Mouse (Mus musculus) forebrain, embryonic 13.5 days (tissue): Measurements from ENCODE around the gene Gm17657. TPM values are rescaled to one million over a fixed set of nuclear protein-coding genes. Genes with fewer than 3 reads are reported as not detected.

Experiments used
- ATAC-seq: fragments of 200-750 bp; cut with Nextera tagmentation; 2 replicates; pipeline ENCODE4 v1.8.0; 2017
- H3K27ac ChIP-seq: fragments of 300-500 bp; sonication (generic); 2 replicates; pipeline ENCODE4 v1.5.1; 2015; ENCODE audit warnings: inconsistent platforms, mild to moderate bottlenecking, moderate library complexity
- H3K27me3 ChIP-seq: fragments of 300-500 bp; sonication (generic); 2 replicates; pipeline ENCODE4 v1.6.1; 2015; ENCODE audit warnings: mild to moderate bottlenecking, inconsistent platforms
- H3K36me3 ChIP-seq: fragments of 300-500 bp; sonication (generic); 2 replicates; pipeline ENCODE4 v1.6.1; 2015; ENCODE audit warnings: mild to moderate bottlenecking, inconsistent platforms; ENCODE audit not compliant: poor library complexity, severe bottlenecking
- H3K4me1 ChIP-seq: fragments of 300-500 bp; sonication (generic); 2 replicates; pipeline ENCODE4 v1.6.1; 2015; ENCODE audit warnings: inconsistent platforms
- H3K4me2 ChIP-seq: fragments of 300-500 bp; sonication (generic); 2 replicates; pipeline ENCODE4 v1.6.1; 2015; ENCODE audit warnings: inconsistent platforms, mild to moderate bottlenecking, moderate library complexity
- H3K4me3 ChIP-seq: fragments of 300-500 bp; sonication (generic); 2 replicates; pipeline ENCODE4 v1.5.1; 2015; ENCODE audit warnings: mild to moderate bottlenecking, inconsistent platforms
- H3K9ac ChIP-seq: fragments of 300-500 bp; sonication (generic); 2 replicates; pipeline ENCODE4 v1.6.1; 2015; ENCODE audit warnings: mild to moderate bottlenecking, inconsistent platforms
- H3K9me3 ChIP-seq: fragments of 300-500 bp; sonication (generic); replicated peaks from 2 replicates; pipeline ENCODE4 v1.6.1; 2016; ENCODE audit warnings: inconsistent platforms
- WGBS: fragments of 180-500 bp; shearing (Covaris S2); methylation state at CpG from one replicate; pipeline ENCODE4 v1.1.7; 2015; 5-methylcytosine and 5-hydroxymethylcytosine counted together
- polyA plus RNA-seq: library from polyadenylated mRNA; unstranded; fragments of >200 nt; fragmentation: Nextera tagmentation; extraction: Ambion mirVana; gene quantifications from 2 replicates; pipeline ENCODE4 v1.2.1, GENCODE M21; 2015

The Gm17657 gene
- polyA plus RNA-seq, 1 experiment from 2014 or later: not detected

DNA sequence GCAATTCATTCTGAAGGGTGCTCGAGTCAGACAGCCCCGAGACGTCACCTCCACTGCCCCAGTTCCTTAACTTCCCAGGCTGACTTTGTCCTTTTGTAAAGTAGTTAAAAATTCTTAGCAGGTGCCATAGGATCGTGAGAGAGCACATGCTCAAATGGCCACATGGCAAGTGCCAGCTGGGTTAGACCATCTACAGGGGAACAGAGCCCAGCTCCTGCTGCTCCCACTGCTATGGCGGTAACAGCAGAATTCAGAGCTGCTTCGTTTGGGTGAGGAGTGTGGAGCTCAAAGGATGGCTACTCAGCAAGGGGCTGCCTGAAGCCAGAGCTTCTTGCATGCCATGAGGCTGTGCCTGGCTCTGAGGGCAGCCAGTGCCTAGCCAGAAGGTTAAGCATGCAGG lies 20.4 kb upstream of the Gm17657 start:
- WGBS: 86% methylated on average over 6 of the region's 6 CpGs
- no peak for ATAC-seq
- peaks cover 81% of the 10 kb centered on the region for H3K36me3 ChIP-seq

GRCm38 (mm10) chr17:29568435-29568834 lies 19.0 kb upstream of the Gm17657 start:
- ATAC-seq: no peak
- H3K27ac ChIP-seq: no peak overlapping the region
- H3K27me3 ChIP-seq: no peaks in the 10 kb centered on the region
- no peak overlapping the region for H3K9ac ChIP-seq
- peaks cover 78% of the 10 kb centered on the region for H3K36me3 ChIP-seq
- no peak overlapping the region for H3K4me3 ChIP-seq
- whole genome bisulfite sequencing: 96% methylated on average over 15 of the region's 15 CpGs
- no peaks in the 10 kb centered on the region for H3K4me1 ChIP-seq
- H3K4me2 ChIP-seq: no peak overlapping the region
- no peaks in the 10 kb centered on the region for H3K9me3 ChIP-seq

More for the DNA sequence above, 20.4 kb upstream of the Gm17657 start:
- Histone ChIP-seq H3K4me1 (no peaks in the 10 kb centered on the region), H3K4me2 (no peak overlapping the region), H3K27me3 (no peaks in the 10 kb centered on the region), H3K9me3 (no peaks in the 10 kb centered on the region), H3K9ac (no peak overlapping the region), H3K27ac (no peak overlapping the region), H3K4me3 (no peak overlapping the region)

DNA sequence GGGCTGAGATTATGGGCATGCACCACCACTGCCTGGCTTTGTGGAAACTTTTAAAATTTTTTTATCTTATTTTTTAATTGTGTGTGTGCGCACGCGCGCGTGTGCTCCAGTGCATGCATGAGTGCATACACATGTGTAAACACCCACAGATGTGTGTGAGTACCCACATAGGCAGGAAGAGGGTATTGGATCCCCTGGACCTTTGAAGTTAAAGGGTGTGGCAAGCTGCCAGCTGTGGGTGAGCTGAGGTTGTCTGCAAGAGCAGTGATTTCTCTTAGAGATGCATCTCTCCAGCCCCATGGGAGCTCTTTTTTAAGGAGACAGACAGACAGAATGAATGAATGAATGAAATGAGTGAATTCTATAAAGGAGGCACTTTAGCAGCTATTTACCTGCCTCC lies 16.1 kb upstream of the Gm17657 start:
- Histone ChIP-seq H3K4me1 (no peaks in the 10 kb centered on the region), H3K9me3 (no peaks in the 10 kb centered on the region), H3K4me2 (no peak overlapping the region), H3K27me3 (no peaks in the 10 kb centered on the region), H3K9ac (no peak overlapping the region), H3K4me3 (no peak overlapping the region), H3K27ac (no peak overlapping the region), H3K36me3 (peaks cover 49% of the 10 kb centered on the region)
- ATAC-seq: no peak
- WGBS: over 99% methylated on average over 5 of the region's 5 CpGs

- 92% methylated on average over 5 of the region's 5 CpGs for WGBS
- H3K9ac ChIP-seq: no peak overlapping the region
- no peak overlapping the region for H3K4me2 ChIP-seq
These were observed 9.0 kb upstream of the Gm17657 start for GRCm38 (mm10) chr17:29558476-29558875.

DNA sequence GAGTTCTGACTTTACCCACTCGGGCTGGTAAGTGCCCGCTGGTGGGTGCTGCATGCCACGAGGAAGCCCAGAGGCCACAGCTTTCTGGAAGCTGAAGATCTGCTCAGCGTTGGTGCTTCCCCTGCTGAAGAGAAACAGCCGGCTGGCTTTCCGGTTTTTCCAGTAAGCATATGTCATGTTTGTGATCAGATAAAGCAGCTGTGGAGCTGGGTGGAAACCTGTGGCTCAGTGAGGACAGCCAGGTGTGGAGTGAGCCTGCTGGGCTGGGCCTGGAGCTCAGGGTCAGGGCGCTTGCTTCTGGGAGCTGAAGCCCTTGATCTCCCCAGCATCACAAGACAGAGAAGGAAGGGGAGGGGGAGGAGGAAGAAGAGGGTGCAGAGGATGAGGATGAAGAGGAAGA lies 7.5 kb upstream of the Gm17657 start:
- Histone ChIP-seq H3K4me3 (no peak overlapping the region), H3K4me2 (no peak overlapping the region), H3K4me1 (no peaks in the 10 kb centered on the region), H3K27me3 (no peaks in the 10 kb centered on the region), H3K36me3 (peaks cover 22% of the 10 kb centered on the region), H3K9ac (no peak overlapping the region), H3K9me3 (no peaks in the 10 kb centered on the region), H3K27ac (no peak overlapping the region)
- ATAC-seq: no peak
- 94% methylated on average over 7 of the region's 7 CpGs for WGBS

More at GRCm38 (mm10) chr17:29558476-29558875, 9.0 kb upstream of the Gm17657 start:
- Histone ChIP-seq H3K27ac (no peak overlapping the region), H3K36me3 (peaks cover 22% of the 10 kb centered on the region), H3K4me3 (no peak overlapping the region), H3K9me3 (no peaks in the 10 kb centered on the region), H3K4me1 (no peaks in the 10 kb centered on the region), H3K27me3 (no peaks in the 10 kb centered on the region)
- ATAC-seq: no peak

GRCm38 (mm10) chr17:29556456-29556855 lies 7.0 kb upstream of the Gm17657 start:
- H3K9me3 ChIP-seq: no peaks in the 10 kb centered on the region
- no peak overlapping the region for H3K27ac ChIP-seq
- peaks cover 22% of the 10 kb centered on the region for H3K36me3 ChIP-seq
- no peak for ATAC-seq
- peaks cover 2% of the 10 kb centered on the region; the same call in 1 of the 2 replicates for H3K4me1 ChIP-seq
- no peak overlapping the region for H3K9ac ChIP-seq
- H3K4me2 ChIP-seq: no peak overlapping the region
- WGBS: 93% methylated on average over 10 of the region's 10 CpGs
- no peak overlapping the region for H3K4me3 ChIP-seq
- H3K27me3 ChIP-seq: no peaks in the 10 kb centered on the region

- ATAC-seq: no peak
- no peaks in the 10 kb centered on the region for H3K27me3 ChIP-seq
- H3K4me1 ChIP-seq: peaks cover 20% of the 10 kb centered on the region
- H3K36me3 ChIP-seq: peaks cover 11% of the 10 kb centered on the region
- no peak overlapping the region for H3K4me3 ChIP-seq
- H3K27ac ChIP-seq: no peak overlapping the region
- H3K4me2 ChIP-seq: no peak overlapping the region
- H3K9me3 ChIP-seq: no peaks in the 10 kb centered on the region
- H3K9ac ChIP-seq: no peak overlapping the region
These were observed 4.7 kb upstream of the Gm17657 start for GRCm38 (mm10) chr17:29554176-29554575.

DNA sequence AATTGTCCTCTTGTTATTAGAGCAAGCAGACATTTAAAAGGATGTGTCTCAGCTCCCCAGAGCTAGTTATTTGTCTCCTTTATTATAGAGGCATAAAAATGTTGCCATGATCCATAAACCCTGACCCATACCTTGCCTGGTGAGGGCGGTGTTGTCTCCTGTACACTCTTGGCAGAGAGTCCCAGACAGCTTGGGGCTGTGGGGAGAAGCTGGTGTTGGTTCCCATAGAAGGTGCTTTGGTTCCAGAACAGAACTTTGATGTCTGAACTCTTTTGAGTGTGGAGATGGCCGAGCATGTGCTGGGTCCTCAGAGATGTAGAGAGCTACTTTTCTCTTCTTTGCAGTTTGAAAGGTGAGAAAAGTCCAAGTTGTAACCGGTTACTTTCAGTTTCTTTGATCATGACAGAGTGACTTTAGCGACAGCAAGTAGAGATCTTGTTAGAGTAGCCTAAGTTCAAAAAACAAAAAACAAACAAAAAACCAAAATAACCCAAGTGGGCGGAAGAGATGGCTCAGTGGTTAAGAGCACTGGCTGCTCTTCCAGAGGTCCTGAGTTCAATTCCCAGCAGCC lies 2.8 kb upstream of the Gm17657 start, which contains the start of gene Tmem217:
Gene Tmem217 (minus strand): TSS at position 224 of the 571 bp plus-strand sequence.
- Histone ChIP-seq H3K4me2 (no peak within 1 kb of the TSS; the same call in 1 of the 2 replicates), H3K9ac (no peak within 1 kb of the TSS), H3K27ac (no peak within 1 kb of the TSS), H3K27me3 (no peaks in the 10 kb centered on the region), H3K36me3 (peaks cover 8% of the 10 kb centered on the region), H3K4me3 (0 out of 2 replicates have a peak within 1 kb of the TSS, but pooled peaks have one; percentile 1), H3K4me1 (peaks cover 20% of the 10 kb centered on the region), H3K9me3 (no peaks in the 10 kb centered on the region)
- WGBS: 93% methylated on average over 5 of the region's 5 CpGs
- no peak for ATAC-seq

GRCm38 (mm10) chr17:29551019-29551418 lies 1.6 kb upstream of the Gm17657 start:
- Histone ChIP-seq H3K36me3 (no peaks in the 10 kb centered on the region), H3K9ac (no peak overlapping the region), H3K4me3 (0 out of 2 replicates have a peak overlapping the region, but pooled peaks have one; percentile 1), H3K27ac (no peak overlapping the region), H3K27me3 (0 out of 2 replicates have a peak, but pooled peaks cover 4% of the 10 kb centered on the region), H3K4me2 (peak overlapping the region; percentile 98), H3K9me3 (no peaks in the 10 kb centered on the region), H3K4me1 (peaks cover 20% of the 10 kb centered on the region)
- WGBS: 61% methylated on average over 6 of the region's 6 CpGs
- no peak for ATAC-seq

- 54% methylated on average over 8 of the region's 8 CpGs for WGBS
- Histone ChIP-seq H3K27ac (no peak overlapping the region), H3K4me2 (peak overlapping the region; percentile 98), H3K27me3 (0 out of 2 replicates have a peak, but pooled peaks cover 4% of the 10 kb centered on the region), H3K9ac (no peak overlapping the region), H3K36me3 (no peaks in the 10 kb centered on the region), H3K4me3 (no peak overlapping the region), H3K4me1 (peaks cover 20% of the 10 kb centered on the region), H3K9me3 (no peaks in the 10 kb centered on the region)
- peak; percentile 19; the same call in 1 of the 2 replicates for ATAC-seq
These were observed 444 bp downstream of the Gm17657 start for GRCm38 (mm10) chr17:29548994-29549393.

DNA sequence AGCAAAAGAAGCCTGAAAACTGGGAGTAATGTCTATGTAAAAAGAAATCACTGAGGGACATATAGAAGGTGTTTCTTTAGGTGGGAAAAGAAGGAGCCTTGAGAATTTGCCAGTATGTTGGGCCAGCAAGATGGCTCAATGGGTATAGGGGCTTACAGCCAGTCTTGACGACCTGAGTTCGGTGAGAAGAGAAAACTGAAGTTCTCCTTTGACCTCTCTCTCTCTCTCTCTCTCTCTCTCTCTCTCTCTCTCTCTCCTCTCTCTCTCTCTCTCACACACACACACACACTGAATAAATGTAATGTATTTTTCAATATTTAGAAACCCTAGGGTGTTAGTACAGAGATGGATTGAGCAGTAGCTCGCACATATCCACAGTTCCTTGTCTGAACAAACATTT lies 944 bp downstream of the Gm17657 start:
- H3K27me3 ChIP-seq: 0 out of 2 replicates have a peak, but pooled peaks cover 4% of the 10 kb centered on the region
- no peak overlapping the region for H3K4me2 ChIP-seq
- H3K27ac ChIP-seq: no peak overlapping the region
- 74% methylated on average over 3 of the region's 3 CpGs for WGBS
- no peaks in the 10 kb centered on the region for H3K9me3 ChIP-seq
- no peaks in the 10 kb centered on the region for H3K36me3 ChIP-seq
- ATAC-seq: no peak
- H3K4me3 ChIP-seq: no peak overlapping the region
- no peak overlapping the region for H3K9ac ChIP-seq
- peaks cover 20% of the 10 kb centered on the region for H3K4me1 ChIP-seq

DNA sequence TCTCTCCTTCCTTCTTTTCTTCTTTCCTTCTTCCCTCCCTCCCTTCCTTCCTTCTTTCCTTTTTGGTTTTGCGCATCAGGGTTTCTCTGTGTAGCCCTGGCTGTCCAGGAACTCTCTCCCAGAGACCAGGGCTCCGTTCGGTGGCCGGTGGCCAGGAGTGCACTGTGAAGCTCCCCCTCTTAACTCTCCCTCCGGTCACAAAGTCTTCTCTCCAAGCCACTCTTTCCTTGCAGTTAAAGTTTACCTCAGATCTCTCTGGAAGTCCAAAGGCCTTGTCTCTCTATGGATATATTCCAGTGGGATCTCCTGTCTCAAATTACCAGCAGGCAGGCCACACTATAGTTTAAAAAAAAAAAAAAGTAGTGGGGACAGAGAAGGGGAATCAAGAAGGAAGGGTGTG lies 4.2 kb downstream of the Gm17657 start:
- 90% methylated on average over 5 of the region's 5 CpGs for WGBS
- no peaks in the 10 kb centered on the region for H3K9me3 ChIP-seq

DNA sequence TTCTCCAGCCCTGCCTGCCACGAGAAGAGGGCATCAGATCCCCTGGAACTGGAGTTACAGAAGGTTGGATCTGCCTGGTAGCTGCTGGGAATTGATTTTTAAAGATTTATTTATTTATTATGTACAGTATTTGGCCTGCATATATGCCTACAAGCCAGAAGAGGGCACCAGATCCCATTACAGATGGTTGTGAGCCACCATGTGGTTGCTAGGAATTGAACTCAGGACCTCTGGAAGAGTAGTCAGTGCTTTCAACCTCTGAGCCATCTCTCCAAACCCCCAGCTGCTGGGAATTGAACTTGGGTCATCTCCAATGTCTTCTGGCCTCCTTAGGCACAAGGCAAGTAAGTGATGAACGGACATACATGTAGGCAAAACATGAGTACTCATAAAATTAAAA lies 5.4 kb downstream of the Gm17657 start:
- no peak for ATAC-seq
- Histone ChIP-seq H3K36me3 (no peaks in the 10 kb centered on the region), H3K27me3 (0 out of 2 replicates have a peak, but pooled peaks cover 4% of the 10 kb centered on the region), H3K4me1 (no peaks in the 10 kb centered on the region), H3K9ac (no peak overlapping the region), H3K4me2 (no peak overlapping the region), H3K27ac (no peak overlapping the region), H3K4me3 (no peak overlapping the region), H3K9me3 (no peaks in the 10 kb centered on the region)
- 75% methylated on average over 2 of the region's 2 CpGs for WGBS

More for the DNA sequence above, 4.2 kb downstream of the Gm17657 start:
- Histone ChIP-seq H3K9ac (no peak overlapping the region), H3K4me3 (no peak overlapping the region), H3K27ac (no peak overlapping the region), H3K4me1 (peaks cover 6% of the 10 kb centered on the region), H3K4me2 (no peak overlapping the region), H3K36me3 (no peaks in the 10 kb centered on the region), H3K27me3 (0 out of 2 replicates have a peak, but pooled peaks cover 4% of the 10 kb centered on the region)
- no peak for ATAC-seq
